Mouse (Mus musculus) cerebellum, adult (tissue): ENCODE measurements at regions not wholly inside any gene's neighbourhood (a gene's known extent, or its start where the extent isn't known, plus 50 kb on each side); places are given as distances from the start of the nearest gene placed in this dataset.
A peak's percentile ranks its signal among the peaks of the same experiment; 100 is the strongest.

Experiments used
- ATAC-seq: cut with Nextera tagmentation; 2 replicates; pipeline ENCODE4 v1.9.2; 2017; ENCODE audit warnings: mild to moderate bottlenecking, moderate library complexity, mixed read lengths; ENCODE audit not compliant: insufficient number of reproducible peaks, low FRiP score, low TSS enrichment

DNA sequence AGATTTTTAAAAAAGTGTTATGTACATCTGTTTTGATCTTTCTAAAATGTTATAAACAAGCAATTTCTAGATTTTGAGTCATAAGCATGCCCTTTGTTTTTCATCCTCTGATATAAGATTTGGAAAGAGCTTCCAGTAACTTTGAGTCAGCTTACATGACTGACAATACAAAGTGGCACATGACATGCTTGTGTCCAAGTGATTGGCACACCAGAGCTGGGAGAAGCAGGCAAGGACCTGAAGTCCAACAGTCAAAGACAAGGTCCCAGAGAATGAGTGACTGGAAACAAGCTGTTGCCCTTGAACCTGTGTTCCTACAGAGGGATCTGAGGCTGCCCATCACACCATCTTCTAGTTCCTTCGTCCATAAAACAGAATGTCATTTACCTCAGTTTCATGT is 708.5 kb upstream of the N6amt1 start:
- ATAC-seq: no peak

GRCm38 (mm10) chr16:86644912-86645312 is 709.1 kb upstream of the N6amt1 start:
- ATAC-seq: peak; percentile 72; the same call in 1 of the 2 replicates

GRCm38 (mm10) chr16:86604166-86604565 is 702.5 kb upstream of the Adamts5 start:
- ATAC-seq: no peak

GRCm38 (mm10) chr16:86594992-86595391 is 693.4 kb upstream of the Adamts5 start:
- no peak for ATAC-seq

DNA sequence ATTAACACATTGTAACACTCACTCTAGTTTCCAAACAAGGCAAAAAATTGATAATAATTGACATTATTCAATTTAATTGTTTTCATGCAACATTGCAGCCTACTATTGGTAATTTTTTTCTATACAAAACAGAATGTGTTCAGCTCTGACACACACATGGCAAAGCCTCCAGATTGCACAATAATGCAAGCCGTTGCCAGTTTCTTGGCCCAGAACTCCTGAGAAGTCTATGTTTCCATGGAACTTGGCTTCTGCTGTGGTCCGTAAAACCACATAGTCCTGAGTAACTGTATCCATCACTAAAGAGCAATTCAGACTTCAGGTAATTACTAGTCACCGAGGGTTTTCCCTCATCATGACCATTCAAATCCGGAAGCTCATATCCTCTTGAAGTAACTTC is 684.4 kb upstream of the Adamts5 start:
- ATAC-seq: no peak

GRCm38 (mm10) chr16:86578281-86578680 is 676.7 kb upstream of the Adamts5 start:
- no peak for ATAC-seq

GRCm38 (mm10) chr16:86547465-86548043 is 645.9 kb upstream of the Adamts5 start:
- ATAC-seq: peak; percentile 61

- ATAC-seq: no peak
Observed at GRCm38 (mm10) chr16:86546905-86547304, 645.3 kb upstream of the Adamts5 start.

GRCm38 (mm10) chr16:86544121-86544520 is 642.5 kb upstream of the Adamts5 start:
- no peak for ATAC-seq

GRCm38 (mm10) chr16:86536479-86536878 is 634.9 kb upstream of the Adamts5 start:
- ATAC-seq: no peak

GRCm38 (mm10) chr16:86524135-86524534 is 622.5 kb upstream of the Adamts5 start:
- ATAC-seq: no peak

- ATAC-seq: no peak
Observed at GRCm38 (mm10) chr16:86516935-86517334, 615.3 kb upstream of the Adamts5 start.

DNA sequence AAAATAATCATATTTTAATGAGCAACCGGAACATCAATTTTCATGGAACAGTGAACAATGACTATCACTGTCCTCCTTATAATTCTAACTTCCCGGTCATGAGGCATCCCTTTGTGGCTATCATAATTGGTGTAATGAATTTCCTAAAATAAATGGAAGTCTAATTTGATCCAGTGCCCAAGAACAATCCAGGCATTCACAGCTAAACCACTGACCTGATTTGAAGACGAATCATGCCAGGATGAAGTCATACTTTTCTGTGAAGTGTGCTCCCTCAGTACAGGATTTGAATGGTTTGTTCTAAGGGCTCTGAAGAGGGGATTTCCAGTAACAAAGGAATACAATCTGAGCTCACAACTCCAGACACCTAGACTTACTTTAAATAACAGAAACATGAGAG is 614.5 kb upstream of the Adamts5 start:
- peak; percentile 98 for ATAC-seq

GRCm38 (mm10) chr16:86501074-86501952 is 599.7 kb upstream of the Adamts5 start:
- no peak for ATAC-seq

GRCm38 (mm10) chr16:86475145-86475544 is 573.5 kb upstream of the Adamts5 start:
- no peak for ATAC-seq

GRCm38 (mm10) chr16:86473059-86473740 is 571.6 kb upstream of the Adamts5 start:
- no peak for ATAC-seq

DNA sequence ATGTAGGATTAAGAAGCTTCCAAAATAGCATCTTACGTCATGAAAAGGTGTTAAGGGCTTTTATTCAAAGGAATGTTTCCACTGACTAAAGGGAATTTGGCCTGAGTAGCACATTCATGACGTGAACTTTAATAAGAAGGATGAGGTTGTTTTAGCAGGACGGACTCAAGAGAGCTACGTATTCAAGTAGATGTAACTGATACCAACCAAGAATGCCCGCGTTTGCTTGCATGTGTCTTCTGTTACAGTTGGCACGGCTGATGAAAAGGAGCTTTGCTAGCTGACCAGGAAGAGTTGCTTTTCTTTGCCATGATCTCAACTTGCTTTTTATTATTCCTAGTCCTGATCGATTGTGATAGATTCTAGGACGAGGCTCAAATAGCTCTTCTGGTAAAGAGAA is 559.4 kb upstream of the Adamts5 start:
- ATAC-seq: no peak

- no peak for ATAC-seq
Observed at GRCm38 (mm10) chr16:86456649-86457048, 555.0 kb upstream of the Adamts5 start.

DNA sequence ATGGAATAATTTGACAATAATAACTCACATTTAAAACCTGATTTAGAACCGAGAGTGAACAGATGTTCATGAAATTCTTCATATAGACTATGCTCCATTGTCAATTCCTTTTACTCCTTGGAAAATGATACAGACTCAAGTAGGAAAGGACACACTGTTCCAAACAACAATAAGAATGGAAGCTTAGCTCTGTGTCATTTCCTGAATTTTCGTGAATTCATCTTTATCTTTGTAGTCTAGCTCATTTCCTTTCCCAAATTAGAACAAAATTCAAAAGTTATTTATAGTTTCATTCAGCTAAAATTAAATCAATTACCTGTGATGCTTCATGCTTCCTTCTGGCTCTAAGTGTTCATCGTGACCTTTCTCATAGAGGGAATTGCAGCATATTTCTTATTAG is 553.2 kb upstream of the Adamts5 start:
- ATAC-seq: no peak

GRCm38 (mm10) chr16:86454031-86454430 is 552.4 kb upstream of the Adamts5 start:
- no peak for ATAC-seq

- no peak for ATAC-seq
Observed at GRCm38 (mm10) chr16:86448478-86449160, 547.0 kb upstream of the Adamts5 start.
